Mouse (Mus musculus) brown adipose tissue, adult 24 weeks (tissue): ENCODE measurements around the gene Arid1b. TPM values are rescaled to one million over a fixed set of nuclear protein-coding genes. Genes with fewer than 3 reads are reported as not detected.

ENCODE experiments used
- H3K27ac ChIP-seq: fragments of 200-500 bp; replicated peaks from 2 replicates; pipeline ENCODE4 v1.5.1; 2012; ENCODE audit warnings: low read depth, mild to moderate bottlenecking, low read length
- H3K4me1 ChIP-seq: fragments of 200-500 bp; 2 replicates; pipeline ENCODE4 v1.6.1; 2012; ENCODE audit warnings: low read length, mixed read lengths; ENCODE audit not compliant: control insufficient read depth, insufficient read depth, insufficient read length
- H3K4me3 ChIP-seq: fragments of 200-500 bp; 2 replicates; pipeline ENCODE4 v1.5.1; 2012; ENCODE audit warnings: low read depth, mild to moderate bottlenecking, low read length, moderate library complexity; ENCODE audit not compliant: insufficient read depth
- polyA plus RNA-seq: library from polyadenylated mRNA; stranded (reverse); fragments of >200 nt; gene quantifications from 2 replicates; pipeline ENCODE4 v1.2.4, GENCODE M21; 2012; ENCODE audit not compliant: missing spikeins, insufficient read depth, insufficient read length

Arid1b gene
- polyA plus RNA-seq, 1 experiment, result 13.9 TPM

DNA sequence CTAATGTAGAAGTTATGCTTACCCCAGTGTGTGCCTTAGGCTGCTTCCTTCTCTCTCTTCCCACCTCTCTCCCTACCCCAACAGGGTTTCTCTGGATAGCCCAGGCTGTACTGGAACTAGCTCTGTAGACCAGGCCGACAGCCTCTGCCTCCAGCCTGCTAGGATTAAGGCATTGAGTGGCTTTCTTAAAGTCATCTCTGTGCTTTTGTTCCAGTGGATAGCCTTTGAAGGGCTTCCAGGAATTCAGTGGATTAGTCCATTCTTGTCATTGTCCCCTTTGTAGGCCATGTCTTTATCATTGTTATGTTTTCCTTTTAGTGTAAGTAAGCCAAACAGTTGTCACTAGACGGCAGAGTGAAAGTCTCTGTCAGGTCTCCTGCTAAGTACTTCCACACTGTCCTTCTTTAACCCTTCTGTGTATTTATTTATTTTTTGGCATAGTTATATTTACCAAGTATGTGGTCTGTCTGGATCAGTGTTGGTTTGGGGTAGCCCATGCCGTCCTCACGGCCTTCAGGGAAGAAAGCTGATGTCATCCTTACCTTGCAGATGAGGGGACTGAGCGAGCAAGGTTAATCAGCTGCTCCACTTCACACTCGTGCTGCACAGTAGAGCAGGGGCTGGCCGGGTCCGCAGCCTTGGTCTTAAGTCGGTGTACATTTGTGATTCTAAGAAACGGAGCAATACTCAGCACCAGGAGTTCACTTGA, 58.1 kb downstream of the Arid1b start:
- Histone ChIP-seq H3K27ac (no peak overlapping the region), H3K4me1 (peaks cover 40% of the 10 kb centered on the region), H3K4me3 (no peak overlapping the region)

DNA sequence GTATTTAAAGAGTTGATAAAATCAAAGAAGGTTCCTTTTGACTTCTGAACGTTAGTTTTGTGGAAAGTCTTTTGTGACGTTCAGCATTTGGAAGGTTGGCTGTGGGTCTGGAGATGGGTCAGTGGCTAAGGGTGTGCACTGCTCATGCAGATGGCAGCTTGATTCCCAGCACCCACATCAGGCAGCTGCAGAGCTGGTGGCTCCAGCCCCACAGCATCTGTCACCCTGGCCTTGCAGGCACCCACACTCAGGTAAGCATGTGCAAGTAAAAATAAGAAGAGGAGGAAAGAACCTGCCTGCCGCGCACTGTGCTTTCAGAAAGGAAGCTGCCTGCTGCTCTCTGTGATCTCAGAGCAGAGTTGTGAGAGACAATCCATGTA, 58.7 kb downstream of the Arid1b start:
- no peak overlapping the region for H3K4me3 ChIP-seq
- H3K4me1 ChIP-seq, result peaks cover 41% of the 10 kb centered on the region
- H3K27ac ChIP-seq, result no peak overlapping the region

DNA sequence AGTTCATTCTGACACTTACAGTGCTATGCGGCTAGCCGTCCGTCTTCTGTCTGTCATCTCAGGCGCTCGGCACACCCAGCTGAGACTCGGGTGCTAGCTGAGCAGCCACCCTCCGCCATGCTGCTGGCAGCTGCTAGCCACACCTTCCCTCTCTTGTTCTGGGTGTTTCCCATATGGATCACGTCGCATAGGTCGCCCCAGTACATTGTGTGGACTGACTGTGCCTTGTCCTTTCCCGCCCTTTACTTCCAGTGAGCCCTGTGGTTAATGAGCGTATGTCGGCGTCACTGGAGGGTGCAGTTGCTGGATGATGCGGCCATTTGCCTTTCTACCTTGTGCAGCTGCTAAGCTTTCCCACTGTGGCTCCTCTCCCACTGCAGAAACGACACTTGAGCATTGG, 59.1 kb downstream of the Arid1b start:
- peaks cover 44% of the 10 kb centered on the region for H3K4me1 ChIP-seq
- no peak overlapping the region for H3K27ac ChIP-seq
- H3K4me3 ChIP-seq, result no peak overlapping the region

DNA sequence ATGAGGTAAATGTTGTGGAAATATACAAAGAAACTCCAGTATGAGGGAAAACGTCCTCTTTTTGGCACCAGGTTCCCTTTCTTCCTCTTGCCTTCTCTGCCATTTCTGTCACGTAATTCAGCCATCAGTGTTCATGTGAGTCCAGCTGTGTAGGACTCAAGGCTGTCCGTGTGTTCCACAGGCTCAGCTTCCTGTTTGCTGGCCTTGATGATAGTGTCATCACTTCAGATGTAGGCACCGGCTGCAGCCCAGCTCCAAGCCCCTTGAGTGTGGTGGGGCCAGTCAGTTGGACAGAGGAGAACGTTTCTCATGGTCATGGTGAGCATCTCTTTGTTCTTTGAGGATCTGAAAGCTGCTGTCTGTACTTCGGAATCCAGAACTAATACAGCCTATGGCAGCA, 61.3 kb downstream of the Arid1b start:
- Histone ChIP-seq H3K4me3 (no peak overlapping the region), H3K27ac (no peak overlapping the region), H3K4me1 (peaks cover 55% of the 10 kb centered on the region)

DNA sequence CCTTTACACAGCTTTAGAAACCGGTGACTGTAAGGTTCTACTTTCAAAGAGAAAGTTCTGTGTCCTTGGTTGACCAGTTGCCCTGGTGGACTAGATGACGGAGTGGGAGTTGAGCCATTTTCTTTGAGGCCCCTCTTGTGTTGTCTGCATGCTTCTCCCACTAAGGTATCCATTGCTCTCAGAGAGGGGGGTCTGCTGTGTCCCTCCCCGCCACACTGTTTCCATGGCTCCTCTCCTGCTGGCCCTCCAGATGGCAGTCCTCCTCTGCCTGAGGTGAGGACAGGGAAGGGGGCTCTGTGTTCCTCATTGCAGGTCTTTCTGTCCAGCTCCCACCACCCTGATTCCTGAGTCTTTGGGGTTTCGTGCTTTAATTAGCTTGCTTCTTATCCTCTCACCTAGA, 62.5 kb downstream of the Arid1b start:
- H3K4me1 ChIP-seq, result peaks cover 51% of the 10 kb centered on the region
- H3K4me3 ChIP-seq, result no peak overlapping the region
- no peak overlapping the region for H3K27ac ChIP-seq

DNA sequence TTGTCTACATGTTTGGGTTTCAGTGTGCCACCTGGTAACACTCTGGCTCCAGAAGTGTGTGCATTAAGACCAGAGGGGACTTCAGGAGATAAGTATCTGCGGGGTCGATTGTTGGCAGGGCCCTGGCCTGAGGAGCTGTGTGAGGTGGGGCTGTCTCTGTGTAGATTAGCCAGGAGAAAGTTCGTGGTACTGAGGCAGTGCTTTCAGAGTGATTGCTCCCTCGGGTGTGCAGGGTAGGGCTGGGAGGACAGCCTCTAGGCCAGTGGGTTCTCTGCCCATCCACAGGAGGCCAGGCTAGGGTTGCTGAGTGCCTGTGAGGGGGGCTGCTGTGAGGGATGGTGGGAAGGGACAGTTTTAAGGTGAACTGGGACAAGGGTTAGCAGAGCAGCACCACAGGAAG, 63.2 kb downstream of the Arid1b start:
- Histone ChIP-seq H3K4me3 (no peak overlapping the region), H3K27ac (no peak overlapping the region), H3K4me1 (peaks cover 46% of the 10 kb centered on the region)

DNA sequence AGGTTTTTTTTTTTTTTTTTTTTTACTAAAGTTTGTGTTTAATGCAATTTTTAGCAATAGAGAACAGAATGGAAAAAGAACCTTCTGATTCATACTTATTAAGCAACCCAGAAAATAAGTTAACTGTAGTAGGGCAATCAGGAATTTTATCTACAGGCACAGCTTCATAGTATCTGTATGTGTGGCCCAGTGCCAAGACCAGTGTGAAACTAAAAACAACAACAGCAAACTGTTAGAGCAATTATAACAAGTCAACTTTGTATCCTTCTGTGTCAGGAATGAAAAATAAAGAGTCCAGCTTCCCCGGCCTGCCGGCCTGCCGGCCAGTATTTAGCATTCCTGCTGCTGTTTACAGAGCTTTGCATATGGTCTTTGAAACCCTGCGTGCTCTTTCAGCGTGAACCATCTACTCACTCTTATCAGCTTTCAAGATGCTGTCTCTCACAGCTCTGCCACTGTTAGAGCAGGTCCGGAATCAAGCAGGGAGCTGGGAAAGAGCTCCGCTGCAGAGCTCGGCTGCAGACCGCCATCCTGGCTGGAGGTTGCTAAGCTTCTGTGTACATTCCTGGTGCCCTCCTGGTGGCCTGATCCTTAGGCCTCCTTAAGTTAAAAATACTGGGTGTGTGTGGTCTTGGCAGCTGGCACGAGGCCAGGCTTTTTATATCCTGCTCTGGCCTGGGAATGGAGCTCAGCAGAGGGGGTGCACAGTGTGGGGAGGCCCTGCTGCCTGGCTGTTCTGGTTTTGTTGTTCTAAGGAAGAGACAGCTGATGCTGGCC, 64.0 kb downstream of the Arid1b start:
- Histone ChIP-seq H3K4me1 (peaks cover 46% of the 10 kb centered on the region), H3K4me3 (no peak overlapping the region)

DNA sequence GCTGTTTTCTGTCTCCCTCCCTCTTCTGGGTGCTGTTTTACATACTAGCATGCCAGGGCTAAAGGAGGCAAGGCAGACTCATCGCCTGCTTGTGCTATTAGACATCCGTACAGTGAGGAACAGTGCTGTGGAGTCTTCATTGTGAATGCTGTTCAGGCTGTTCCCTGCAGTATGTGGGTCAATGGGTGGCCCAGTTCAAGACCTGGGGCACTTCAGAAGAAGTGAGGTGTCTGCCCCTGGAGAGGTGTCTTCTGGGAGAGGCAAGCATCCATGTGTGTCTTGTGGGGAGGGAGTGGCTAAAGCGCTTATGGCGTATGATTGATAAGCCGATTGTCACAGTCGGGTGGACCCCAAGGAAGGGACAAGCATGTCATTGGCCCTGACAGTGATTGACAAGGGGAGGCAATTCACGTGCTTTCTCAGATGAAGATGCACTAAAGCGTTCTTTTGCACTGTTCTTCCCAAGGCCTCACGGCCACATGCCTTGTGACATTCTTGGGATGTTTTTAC, 65.0 kb downstream of the Arid1b start:
- Histone ChIP-seq H3K4me3 (no peak overlapping the region), H3K4me1 (peaks cover 46% of the 10 kb centered on the region), H3K27ac (no peak overlapping the region)

More for the DNA sequence above, 64.0 kb downstream of the Arid1b start:
- no peak overlapping the region for H3K27ac ChIP-seq

DNA sequence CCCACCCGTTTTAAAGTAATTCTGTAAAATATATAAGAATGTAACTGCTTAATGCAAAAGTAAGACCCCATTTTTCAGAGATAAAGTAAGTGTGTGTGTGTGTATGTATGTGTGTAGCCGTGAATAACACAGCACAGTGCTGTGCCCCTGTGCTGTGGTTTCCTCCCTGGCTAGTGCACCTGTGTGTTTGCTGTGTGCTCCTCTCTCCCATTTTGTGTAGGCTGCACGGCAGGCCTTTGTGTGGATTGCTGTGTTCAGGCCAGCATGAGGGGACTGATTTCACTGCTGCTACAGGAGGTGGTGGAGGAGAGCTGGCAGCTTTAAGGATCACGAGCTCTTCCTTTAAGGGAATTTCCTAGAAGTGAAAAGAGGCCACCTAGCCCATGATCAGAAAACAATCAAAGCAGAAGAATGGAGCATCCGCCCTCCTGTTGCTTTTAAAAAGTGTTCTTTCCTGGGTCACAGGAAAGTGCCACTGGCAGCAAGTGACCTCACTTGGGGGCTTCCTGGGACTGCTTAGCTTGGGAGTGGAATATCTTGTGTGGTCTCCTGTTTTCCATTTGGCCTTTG, 66.5 kb downstream of the Arid1b start:
- H3K4me1 ChIP-seq, result peaks cover 44% of the 10 kb centered on the region
- no peak overlapping the region for H3K27ac ChIP-seq

DNA sequence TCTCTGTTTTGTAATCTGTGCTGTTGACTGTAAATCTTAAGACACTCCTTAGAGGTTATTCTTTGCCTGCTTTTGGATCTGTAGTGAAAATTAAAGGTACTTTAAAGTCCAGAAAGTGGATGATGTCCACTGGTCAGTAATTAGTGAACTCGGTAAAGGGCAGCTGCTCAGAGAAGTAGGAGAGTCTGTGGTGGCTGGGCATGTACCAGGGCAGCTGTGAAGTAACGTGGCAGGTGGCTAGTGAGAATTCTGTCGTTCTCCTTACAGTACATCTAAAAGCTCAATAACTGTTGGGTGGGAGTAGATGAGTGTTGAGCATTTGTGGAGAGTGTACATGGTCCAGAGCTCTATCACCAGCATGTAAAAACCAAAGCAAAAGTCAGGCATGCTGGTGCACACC, 67.1 kb downstream of the Arid1b start:
- H3K4me3 ChIP-seq, result no peak overlapping the region
- no peak overlapping the region for H3K27ac ChIP-seq
- H3K4me1 ChIP-seq, result peaks cover 41% of the 10 kb centered on the region

More for the DNA sequence above, 66.5 kb downstream of the Arid1b start:
- H3K4me3 ChIP-seq, result no peak overlapping the region

DNA sequence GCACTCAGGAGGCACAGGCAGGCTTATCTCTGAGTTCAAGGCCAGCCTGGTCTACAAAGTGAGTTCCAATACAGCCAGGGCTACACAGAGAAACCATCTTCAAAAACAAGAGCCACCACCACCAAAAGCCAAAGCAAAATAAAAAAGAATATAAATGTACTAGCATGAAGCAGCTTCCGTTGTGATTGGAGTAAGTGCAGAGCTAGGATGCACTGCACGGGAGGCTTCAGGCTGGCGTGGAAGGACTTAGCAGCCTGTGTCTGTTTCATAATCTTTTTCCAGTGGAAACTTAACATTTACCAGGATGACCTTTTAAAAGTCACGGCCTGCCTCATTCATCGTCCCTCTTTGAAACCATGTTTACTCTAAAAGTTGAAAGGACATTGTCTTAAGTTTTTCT, 67.5 kb downstream of the Arid1b start:
- no peak overlapping the region for H3K27ac ChIP-seq
- H3K4me1 ChIP-seq, result peaks cover 40% of the 10 kb centered on the region
- H3K4me3 ChIP-seq, result no peak overlapping the region

DNA sequence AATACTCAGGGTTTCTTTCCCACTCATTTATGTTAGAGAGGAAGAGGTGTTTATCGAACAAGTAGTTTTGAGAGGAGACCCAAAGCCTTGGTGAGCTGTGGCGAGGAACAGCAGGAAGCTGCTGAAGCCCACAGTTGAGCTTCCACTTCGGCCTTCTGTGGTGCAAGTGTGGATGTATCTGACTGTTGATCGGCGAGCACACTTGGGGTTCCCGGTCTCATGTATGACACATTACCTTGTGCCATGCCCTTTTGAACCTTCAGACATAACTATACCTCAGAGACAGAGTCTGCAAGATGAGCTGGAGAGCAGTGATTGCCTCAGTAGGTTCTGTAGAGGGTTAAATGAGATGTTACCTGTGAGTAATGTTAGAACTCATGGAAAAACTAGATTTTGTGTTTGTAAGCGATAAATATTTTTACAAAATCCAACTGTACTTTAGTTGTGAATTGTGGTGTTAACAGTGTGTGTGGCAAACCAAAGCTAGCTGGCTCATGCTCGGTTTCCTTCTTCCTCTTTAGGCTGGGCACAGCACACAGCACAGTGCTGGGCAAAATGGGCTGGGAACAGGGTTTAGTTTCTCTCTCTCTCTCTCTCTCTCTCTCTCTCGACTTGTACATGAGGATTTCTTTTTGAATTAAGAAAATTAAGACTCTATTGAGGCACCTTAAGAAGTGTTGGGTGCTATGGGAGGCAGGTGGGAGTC, 69.5 kb downstream of the Arid1b start:
- Histone ChIP-seq H3K27ac (no peak overlapping the region), H3K4me1 (peaks cover 26% of the 10 kb centered on the region)

DNA sequence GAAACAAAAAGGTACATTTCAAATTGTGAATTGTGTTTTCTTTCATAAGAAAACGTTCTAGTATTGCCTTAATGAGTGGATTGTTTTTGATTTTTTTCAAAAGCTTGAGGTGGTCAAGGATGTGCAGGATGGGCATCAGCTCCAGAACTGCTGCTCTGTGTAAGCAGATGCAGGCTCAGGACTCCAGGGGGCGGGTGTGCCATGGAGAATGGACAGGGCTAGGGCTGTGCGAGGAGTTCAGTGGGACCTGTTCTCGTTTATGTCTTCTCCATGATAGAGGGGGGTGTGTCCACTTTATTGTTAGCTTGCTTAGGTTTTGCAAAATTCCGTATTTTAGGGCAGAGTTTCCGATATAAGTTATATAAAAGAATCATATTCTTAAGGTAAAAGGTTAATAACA, 70.6 kb downstream of the Arid1b start:
- H3K4me1 ChIP-seq, result peaks cover 22% of the 10 kb centered on the region

More for the DNA sequence above, 69.5 kb downstream of the Arid1b start:
- no peak overlapping the region for H3K4me3 ChIP-seq

DNA sequence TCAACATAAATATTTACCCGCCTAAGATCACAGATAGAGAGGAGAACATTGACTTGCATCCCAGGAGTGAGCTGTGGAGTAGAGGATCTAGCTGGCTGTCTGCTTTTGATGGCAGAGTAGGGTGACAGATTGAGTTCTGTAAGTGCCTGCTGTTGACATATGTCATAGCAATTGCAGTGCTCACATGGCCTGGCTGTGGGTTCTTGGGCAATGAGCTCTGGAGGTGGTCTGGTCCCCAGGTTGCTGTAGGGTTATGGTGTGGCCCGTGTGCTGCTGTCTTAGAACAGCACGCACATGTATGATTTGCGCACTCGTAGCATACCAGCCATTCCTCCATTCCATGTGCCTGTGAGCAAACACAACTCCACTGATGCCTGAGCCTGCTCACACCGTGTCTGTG, 71.1 kb downstream of the Arid1b start:
- H3K4me1 ChIP-seq, result peaks cover 18% of the 10 kb centered on the region
- H3K4me3 ChIP-seq, result no peak overlapping the region
- no peak overlapping the region for H3K27ac ChIP-seq

More for the DNA sequence above, 70.6 kb downstream of the Arid1b start:
- Histone ChIP-seq H3K27ac (no peak overlapping the region), H3K4me3 (no peak overlapping the region)

DNA sequence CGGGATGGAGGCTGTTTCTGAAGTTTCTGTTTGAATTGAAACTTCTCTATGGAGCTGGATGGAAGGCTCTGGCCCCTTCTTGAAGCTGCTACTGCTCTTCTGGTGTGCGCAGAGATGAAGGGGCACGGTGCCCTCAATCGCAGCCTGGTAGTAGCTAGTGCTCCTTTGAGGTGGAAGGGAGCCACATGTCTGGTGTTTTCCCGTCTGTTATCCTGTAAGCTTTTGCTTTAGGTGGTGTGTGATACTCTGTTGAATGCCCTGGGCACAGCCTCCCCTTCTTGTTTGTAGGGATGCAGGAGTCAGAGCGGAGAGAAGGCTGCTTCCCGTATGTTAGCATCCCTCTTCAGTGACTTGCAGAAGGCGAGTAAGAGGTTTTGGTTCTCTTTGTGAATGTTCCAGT, 72.7 kb downstream of the Arid1b start:
- no peak overlapping the region for H3K4me3 ChIP-seq
- peaks cover 9% of the 10 kb centered on the region for H3K4me1 ChIP-seq
- H3K27ac ChIP-seq, result no peak overlapping the region
